Mouse (Mus musculus) right cerebral cortex, postnatal 14 days (tissue): ENCODE data around the gene Adam4.
A peak's percentile ranks its signal among the peaks of the same experiment; 100 is the strongest.
"Not testable (repeated sequence)": the region's sequence is repeated elsewhere in the genome, so short reads cannot be mapped to it uniquely, and the experiment has no call there.

Source experiments
- DNase-seq: peaks from one replicate; pipeline ENCODE4 v3.0.0; 2022

Adam4 gene

DNA sequence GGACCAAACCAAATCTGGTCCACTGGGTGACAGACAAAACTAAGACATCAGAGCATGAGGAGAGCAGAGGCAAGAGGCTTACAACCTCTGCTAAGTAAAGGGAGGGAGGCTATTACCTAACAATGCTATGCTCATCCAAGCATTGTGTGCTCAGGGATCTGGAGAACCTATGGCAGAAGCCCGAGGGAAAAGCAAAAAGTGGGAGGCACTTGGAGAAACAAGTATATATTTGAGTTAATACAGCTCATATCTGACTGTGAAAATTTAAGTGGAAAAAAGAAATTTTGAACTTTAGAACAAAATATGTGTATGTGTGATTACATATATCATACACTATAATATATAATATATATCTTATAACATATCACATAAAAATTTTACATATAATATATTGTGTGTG, at the start of gene Adam4:
Adam4 (minus strand) TSS at position 101 of the 400 bp plus-strand sequence.
- DNase-seq = no peak

DNA sequence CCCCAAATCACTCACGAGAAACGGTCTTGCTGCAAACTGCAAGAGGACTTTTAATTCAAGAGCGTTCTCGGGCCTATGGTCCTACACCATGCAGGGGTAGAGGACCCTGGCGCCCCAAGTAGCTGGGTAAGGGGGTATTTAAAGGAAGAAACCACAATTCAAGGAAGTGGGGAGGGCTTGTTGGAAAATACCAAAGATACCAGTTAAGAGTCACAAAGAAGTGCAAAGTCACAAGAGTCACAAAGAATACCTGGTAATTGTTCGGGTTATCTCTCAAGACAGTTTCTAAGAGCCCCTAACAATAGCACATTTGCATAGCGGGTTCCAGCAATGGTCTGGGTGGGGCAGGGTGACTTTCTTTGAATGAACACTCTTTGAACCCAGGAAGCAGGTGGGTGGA, 37.3 kb upstream of the Adam4 start:
- not testable (repeated sequence) for DNase-seq

DNA sequence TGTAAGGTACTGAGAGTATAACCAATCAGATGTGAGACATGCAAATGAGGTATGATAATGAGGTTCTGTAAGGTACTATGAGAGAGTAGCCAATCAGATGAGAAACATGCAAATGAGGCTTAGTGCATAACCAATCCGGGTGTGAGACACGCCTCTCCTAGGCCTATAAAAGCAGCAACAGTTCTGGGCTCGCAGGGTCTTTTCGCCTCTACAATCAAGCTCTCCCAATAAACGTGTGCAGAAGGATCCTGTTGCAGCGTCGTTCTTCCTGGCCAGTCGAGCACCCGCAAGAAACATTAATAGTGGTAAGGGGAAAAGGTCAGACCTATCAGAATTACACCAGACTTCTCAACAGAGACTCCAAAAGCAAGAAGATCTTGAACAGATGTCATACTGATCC, 17.2 kb upstream of the Adam4 start:
- not testable (repeated sequence) for DNase-seq

DNA sequence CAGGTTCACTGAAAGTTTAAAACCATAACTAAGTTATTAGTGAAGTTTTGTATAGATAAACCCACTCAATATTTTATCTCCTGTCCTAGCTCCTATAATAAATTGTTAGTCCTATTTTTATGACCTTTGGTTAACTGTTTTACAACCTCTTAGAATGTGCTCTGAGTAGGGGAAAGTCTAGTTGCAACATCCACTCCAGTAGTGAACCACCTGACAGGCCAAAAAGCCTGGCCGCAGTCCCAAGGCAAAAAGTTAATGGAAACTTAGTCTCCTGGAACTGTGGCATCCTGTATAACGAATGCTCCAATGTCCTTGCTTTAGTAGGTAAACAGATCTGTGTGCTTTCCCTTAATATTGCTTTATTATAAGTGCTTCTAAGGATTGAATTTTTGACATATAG, 13.0 kb upstream of the Adam4 start:
- DNase-seq = not testable (repeated sequence)

DNA sequence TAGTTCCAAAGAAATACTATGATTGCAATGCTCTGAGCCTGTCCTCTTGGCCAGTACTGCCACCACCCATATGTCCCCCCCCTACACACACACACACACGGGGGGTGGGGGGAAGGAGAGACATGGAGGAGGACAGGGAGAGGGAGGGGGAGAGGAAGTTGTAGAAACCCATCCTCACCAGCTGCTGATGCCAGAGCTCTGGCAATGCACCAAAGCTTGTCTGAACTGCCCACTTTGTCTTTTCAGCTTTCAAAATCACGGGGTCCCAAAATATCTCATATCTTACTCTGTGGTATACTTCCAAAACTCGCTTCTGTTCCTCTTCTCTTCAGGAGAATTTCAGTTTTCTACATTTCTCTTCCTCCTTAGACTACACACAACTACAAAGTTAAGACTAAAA, 8.5 kb downstream of the Adam4 start:
- DNase-seq = peak; percentile 59

DNA sequence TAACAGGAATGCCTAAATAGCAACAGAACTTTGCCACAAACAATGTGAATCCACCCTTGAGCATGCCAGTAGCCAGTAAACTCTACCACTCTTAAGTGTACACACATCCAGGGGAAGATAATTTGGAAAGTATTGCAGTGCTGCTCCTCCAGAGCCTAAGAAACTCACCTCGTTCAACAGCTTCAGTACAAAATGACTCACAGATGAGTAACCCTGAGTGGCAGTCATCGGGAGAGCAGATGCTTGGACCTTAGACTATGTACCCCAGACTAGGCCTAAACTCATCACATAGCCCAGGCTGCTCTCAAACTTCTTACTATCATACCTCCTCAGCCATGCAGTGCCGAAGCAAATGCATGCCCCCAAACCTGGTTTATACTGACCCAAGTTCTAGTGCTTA, 12.8 kb downstream of the Adam4 start:
- DNase-seq = no peak

DNA sequence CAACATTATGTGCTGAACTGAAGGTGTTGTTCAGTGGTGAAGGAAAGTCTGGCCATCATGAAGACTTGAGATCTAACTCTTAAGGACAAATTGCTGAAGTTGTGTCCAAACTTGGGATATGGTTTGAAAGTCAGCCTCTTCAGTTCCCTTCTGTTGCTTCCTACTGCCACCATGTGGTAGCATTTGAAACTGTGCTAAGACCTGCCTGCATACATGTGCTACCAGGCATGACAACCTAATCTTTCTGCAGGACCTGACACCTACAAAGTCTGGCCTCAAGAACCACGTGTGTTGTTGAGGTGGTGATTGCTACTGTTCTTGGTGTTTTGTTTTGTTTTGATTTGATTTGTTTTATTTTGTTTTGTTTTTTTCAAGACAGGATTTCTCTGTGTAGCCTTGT, 19.6 kb downstream of the Adam4 start:
- peak; percentile 68 for DNase-seq

DNA sequence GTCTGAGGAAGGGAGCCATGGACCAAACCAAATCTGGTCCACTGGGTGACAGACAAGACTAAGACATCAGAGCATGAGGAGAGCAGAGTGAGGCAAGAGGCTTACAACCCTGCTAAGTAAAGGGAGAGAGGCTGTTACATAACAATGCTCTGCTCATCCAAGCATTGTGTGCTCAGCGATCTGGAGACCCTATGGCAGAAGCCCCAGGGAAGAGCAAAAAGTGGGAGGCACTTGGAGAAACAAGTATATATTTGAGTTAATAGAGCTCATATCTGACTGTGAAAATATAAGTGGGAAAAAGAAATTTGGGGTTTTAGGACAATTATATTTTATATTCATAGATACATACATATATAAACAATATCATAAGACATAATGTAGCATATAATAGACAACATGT, 42.4 kb downstream of the Adam4 start, which contains the start of gene Gm4787:
Gm4787 (minus strand) TSS at position 101 of the 400 bp plus-strand sequence.
- not testable (repeated sequence) for DNase-seq
